Mouse (Mus musculus) megakaryocyte, embryonic 14.5 days (primary cell): Measurements from ENCODE around the gene Adamts16.

Source experiments
- FLI1 ChIP-seq: IDR thresholded peaks from 2 replicates; pipeline ENCODE4 v1.6.1; 2012; ENCODE audit warnings: low read length, inconsistent platforms, mixed read lengths
- GATA1 ChIP-seq: IDR thresholded peaks from 3 replicates; pipeline ENCODE4 v1.6.1; 2012; ENCODE audit warnings: mixed read lengths, low read length, inconsistent platforms, borderline replicate concordance

- TF ChIP-seq FLI1 (no peak), GATA1 (no peak)
These were observed 42.3 kb downstream of the Adamts16 start for GRCm38 (mm10) chr13:70799322-70799721.
